Mouse (Mus musculus) c-Kit-positive CD71-negative TER-119-negative erythroid progenitor cells, embryonic 14.5 days (primary cell): ENCODE results near the gene Rhoq.

ENCODE experiments used
- DNase-seq: peaks from one replicate; pipeline ENCODE4 v3.0.0-alpha.2; 2013; ENCODE audit warnings: low read depth

The Rhoq gene

GRCm38 (mm10) chr17:86962894-86963585 lies at the start of gene Rhoq:
Gene Rhoq, plus strand, starts transcription at chr17:86963082.
- peak; percentile 36 for DNase-seq

GRCm38 (mm10) chr17:86915540-86915939 lies 47.3 kb upstream of the Rhoq start:
- no peak for DNase-seq

GRCm38 (mm10) chr17:86917048-86917447 lies 45.8 kb upstream of the Rhoq start, which contains the start of gene Tmem247:
Gene Tmem247, plus strand, starts transcription at chr17:86917348.
- no peak for DNase-seq

- no peak for DNase-seq
Observed at GRCm38 (mm10) chr17:86918786-86919185, 44.1 kb upstream of the Rhoq start.

GRCm38 (mm10) chr17:86919729-86920128 lies 43.2 kb upstream of the Rhoq start:
- no peak for DNase-seq

- no peak for DNase-seq
Observed at GRCm38 (mm10) chr17:86924679-86925078, 38.2 kb upstream of the Rhoq start.

GRCm38 (mm10) chr17:86926836-86927235 lies 36.0 kb upstream of the Rhoq start:
- DNase-seq = no peak

- DNase-seq = no peak
Observed at GRCm38 (mm10) chr17:86929355-86929754, 33.5 kb upstream of the Rhoq start.

- no peak for DNase-seq
Observed at GRCm38 (mm10) chr17:86929981-86930380, 32.9 kb upstream of the Rhoq start.

- DNase-seq = no peak
Observed at GRCm38 (mm10) chr17:86932896-86933295, 30.0 kb upstream of the Rhoq start.

- DNase-seq = no peak
Observed at GRCm38 (mm10) chr17:86937064-86937463, 25.8 kb upstream of the Rhoq start.

- peak; percentile 35 for DNase-seq
Observed at GRCm38 (mm10) chr17:86937497-86938155, 25.3 kb upstream of the Rhoq start.

- no peak for DNase-seq
Observed at GRCm38 (mm10) chr17:86938683-86939082, 24.2 kb upstream of the Rhoq start.

- no peak for DNase-seq
Observed at GRCm38 (mm10) chr17:86942112-86942511, 20.8 kb upstream of the Rhoq start.

GRCm38 (mm10) chr17:86943158-86943557 lies 19.7 kb upstream of the Rhoq start:
- DNase-seq = no peak

- no peak for DNase-seq
Observed at GRCm38 (mm10) chr17:86946078-86946477, 16.8 kb upstream of the Rhoq start.

- DNase-seq = no peak
Observed at GRCm38 (mm10) chr17:86947840-86948796, 14.8 kb upstream of the Rhoq start, which contains the start of gene Atp6v1e2. Gene Atp6v1e2, minus strand, starts transcription at chr17:86947897.

- DNase-seq = no peak
Observed at GRCm38 (mm10) chr17:86948801-86949200, 14.1 kb upstream of the Rhoq start.

GRCm38 (mm10) chr17:86957239-86957638 lies 5.6 kb upstream of the Rhoq start:
- DNase-seq = no peak

- DNase-seq = no peak
Observed at GRCm38 (mm10) chr17:86957968-86958367, 4.9 kb upstream of the Rhoq start.

- DNase-seq = no peak
Observed at GRCm38 (mm10) chr17:86961301-86961841, 1.5 kb upstream of the Rhoq start.

GRCm38 (mm10) chr17:86962297-86962893 lies 487 bp upstream of the Rhoq start:
- peak; percentile 89 for DNase-seq
